20 mouse cellular contexts compared by ENCODE assay signal in genomic region chr16:90170676-90171075, GRCm38 (mm10). TPM values are rescaled to one million over a fixed set of nuclear protein-coding genes. Genes with fewer than 3 reads are reported as not detected.
DNase-seq lines count a peak whose midpoint lies in the region; ATAC-seq and TF ChIP-seq lines count a peak whose summit lies in the region.
"Had no signal": no experiment of that assay in that cellular context is flagged by ENCODE, and none has a peak within 500 bp of the region (broad histone marks: within the 10 kb centered on the region; RNA-seq: fewer than 3 reads in every experiment).

No protein-coding gene starts in this region.

- H3K27me3 ChIP-seq in midbrain, postnatal 0 days (ENCODE audit: insufficient read depth, low read length): no peaks in the 10 kb centered on the region
- H3K27me3 ChIP-seq in midbrain, embryonic 11.5 days (ENCODE audit: control insufficient read depth, insufficient read depth, low read length): no peaks in the 10 kb centered on the region
- H3K27me3 ChIP-seq: embryonic facial prominence, embryonic 13.5 days; embryonic facial prominence, embryonic 15.5 days had no signal

- no peak overlapping the region for H3K4me3 ChIP-seq in left cerebral cortex, adult 2 months
- no peak overlapping the region for H3K4me3 ChIP-seq in midbrain, postnatal 0 days (ENCODE audit: low read depth, low read length)
- no peak overlapping the region for H3K4me3 ChIP-seq in midbrain, embryonic 11.5 days (ENCODE audit: low read depth, low read length)
- H3K4me3 ChIP-seq in olfactory bulb, adult 2 months (ENCODE audit: insufficient read depth, low read depth, low read length): no peak overlapping the region
- H3K4me3 ChIP-seq: embryonic facial prominence, embryonic 13.5 days; embryonic facial prominence, embryonic 15.5 days; erythroblast, embryonic 14.5 days; forebrain, embryonic 10.5 days; forebrain, embryonic 12.5 days had no signal

- no peak for ATAC-seq in midbrain, postnatal 0 days (ENCODE audit: low FRiP score)
- no peak for ATAC-seq in midbrain, embryonic 11.5 days (ENCODE audit: low FRiP score)
- ATAC-seq: CD4-positive, CD25-positive, alpha-beta regulatory T cell, adult 4 months had no signal

- peak overlapping the region; percentile 78 for H3K27ac ChIP-seq in left cerebral cortex, adult 2 months
- H3K27ac ChIP-seq in midbrain, postnatal 0 days (ENCODE audit: low read depth, low read length): no peak overlapping the region
- no peak overlapping the region for H3K27ac ChIP-seq in midbrain, embryonic 11.5 days (ENCODE audit: low read depth, low read length)
- peak overlapping the region; percentile 85; the same call in 1 of the 2 replicates for H3K27ac ChIP-seq in olfactory bulb, adult 2 months (ENCODE audit: insufficient read depth, low read depth, low read length)
- H3K27ac ChIP-seq: embryonic facial prominence, embryonic 13.5 days; forebrain, embryonic 10.5 days; forebrain, embryonic 12.5 days had no signal

- TF ChIP-seq CTCF in left cerebral cortex, adult 2 months (IDR thresholded peaks at IDR 0.05): no peak
- peak; percentile 13; the same call in 1 of the 2 replicates for TF ChIP-seq CTCF in midbrain, postnatal 0 days (IDR thresholded peaks at IDR 0.05)
- no peak for TF ChIP-seq CTCF in olfactory bulb, adult 2 months (IDR thresholded peaks at IDR 0.05; ENCODE audit: insufficient read depth, low read depth, low read length)

- no peaks in the 10 kb centered on the region for H3K36me3 ChIP-seq in midbrain, postnatal 0 days (ENCODE audit: insufficient read depth, low read length)
- no peaks in the 10 kb centered on the region for H3K36me3 ChIP-seq in midbrain, embryonic 11.5 days (ENCODE audit: control insufficient read depth, insufficient read depth, low read length)
- H3K36me3 ChIP-seq: embryonic facial prominence, embryonic 13.5 days; embryonic facial prominence, embryonic 15.5 days; forebrain, embryonic 10.5 days; forebrain, embryonic 12.5 days; G1E had no signal

- 0 out of 2 replicates have a peak, but pooled peaks cover 2% of the 10 kb centered on the region for H3K4me1 ChIP-seq in midbrain, postnatal 0 days (ENCODE audit: insufficient read depth, low read length)
- H3K4me1 ChIP-seq in midbrain, embryonic 11.5 days (ENCODE audit: control insufficient read depth, insufficient read depth, low read length): peaks cover 4% of the 10 kb centered on the region; the same call in 1 of the 2 replicates
- peaks cover 11% of the 10 kb centered on the region for H3K4me1 ChIP-seq in olfactory bulb, adult 2 months (ENCODE audit: control insufficient read depth, insufficient read depth, low read length)
- H3K4me1 ChIP-seq: embryonic facial prominence, embryonic 15.5 days had no signal

- TF ChIP-seq POLR2A in olfactory bulb, adult 2 months (IDR thresholded peaks at IDR 0.05; ENCODE audit: insufficient read depth, low read depth, low read length): no peak

- no peaks in the 10 kb centered on the region for H3K9me3 ChIP-seq in midbrain, postnatal 0 days (ENCODE audit: low read length)
- H3K9me3 ChIP-seq in midbrain, embryonic 11.5 days (ENCODE audit: control insufficient read depth, low read length): no peaks in the 10 kb centered on the region
- H3K9me3 ChIP-seq: embryonic facial prominence, embryonic 13.5 days; embryonic facial prominence, embryonic 15.5 days; forebrain, embryonic 10.5 days; forebrain, embryonic 12.5 days; G1E had no signal

- 92% methylated on average over 1 of the region's 1 CpGs for WGBS in midbrain, postnatal 0 days
- WGBS in midbrain, embryonic 11.5 days: 100% methylated on average over 1 of the region's 1 CpGs
- 95% methylated on average over 1 of the region's 1 CpGs for WGBS in olfactory bulb, adult 2 months

- H3K4me2 ChIP-seq in midbrain, postnatal 0 days (ENCODE audit: low read depth, low read length, poor library complexity, severe bottlenecking): no peak overlapping the region
- H3K4me2 ChIP-seq in midbrain, embryonic 11.5 days: no peak overlapping the region
- H3K4me2 ChIP-seq: embryonic facial prominence, embryonic 13.5 days; embryonic facial prominence, embryonic 15.5 days; forebrain, embryonic 12.5 days had no signal

- peak; percentile 48 for DNase-seq in adrenal gland, adult 2 months
- DNase-seq in adrenal gland, postnatal 36 days: no peak
- no peak for DNase-seq in left cerebral cortex, adult 2 months (ENCODE audit: extremely low spot score in 1 of 2, low spot score in 2 of 2)
- no peak for DNase-seq in left cerebral cortex, postnatal 25 days (ENCODE audit: low spot score in 2 of 2)
- DNase-seq in midbrain, postnatal 0 days (ENCODE audit: low spot score): no peak
- DNase-seq in midbrain, embryonic 11.5 days (ENCODE audit: low spot score, missing footprints): no peak
- no peak for DNase-seq in cerebellum, adult 11-12 months
- DNase-seq: adrenal gland, postnatal 14 days; B cell, adult 2 months; cerebellum, adult 11 months; cerebellum, adult 9-10 months; embryo, embryonic 11 days had no signal

- intact Hi-C loops in left cerebral cortex, adult 2 months (cut with DNase I): no loop called here
- intact Hi-C loops in left cerebral cortex, postnatal 25 days (cut with DNase I): no loop called here

- no peak overlapping the region for H3K9ac ChIP-seq in midbrain, postnatal 0 days (replicated peaks; ENCODE audit: low read length, poor library complexity, severe bottlenecking)
- no peak overlapping the region for H3K9ac ChIP-seq in midbrain, embryonic 11.5 days (ENCODE audit: low read length)
- H3K9ac ChIP-seq: embryonic facial prominence, embryonic 13.5 days; embryonic facial prominence, embryonic 15.5 days; forebrain, embryonic 12.5 days had no signal

RNA-seq across cellular contexts. Expression of gene Tiam1, which starts 27.1 kb away (rescaled TPM):
- 10 to 100 TPM; 70.3 to 76.2 TPM for total RNA-seq in adrenal gland, adult 2 months (2021)
- 9.5 and 10.4 TPM in 2 replicates for polyA plus RNA-seq in adrenal gland, adult 2 months (2012; rRNA removed)
- 10 to 100 TPM; 80.7 to 96.3 TPM for total RNA-seq in adrenal gland, postnatal 36 days (2021)
- 100 to 1,000 TPM; 107 to 120 TPM for total RNA-seq in left cerebral cortex, adult 2 months (2021)
- 100 to 1,000 TPM; 108 to 118 TPM for total RNA-seq in left cerebral cortex, postnatal 25 days (2021)
- total RNA-seq in midbrain, postnatal 0 days (2014; rRNA removed): 26.3 and 26.9 TPM in 2 replicates
- polyA plus RNA-seq in midbrain, postnatal 0 days (2015; fragmentation: Nextera tagmentation; extraction: Ambion mirVana): 15.5 and 17.6 TPM in 2 replicates
- 14.2 and 16.9 TPM in 2 replicates for polyA plus RNA-seq in midbrain, embryonic 11.5 days (2014; fragmentation: Nextera tagmentation; extraction: Ambion mirVana)
- 370 TPM in 1 of 2 replicates, not detected in the other for polyA plus RNA-seq in olfactory bulb, adult 2 months (2012; ENCODE audit: insufficient read depth, insufficient read length, low replicate concordance, missing spikeins)

RNA-seq across cellular contexts. Expression of gene Sod1, which starts 49.9 kb away (rescaled TPM):
- total RNA-seq in adrenal gland, adult 2 months (2021): 1,000 to 10,000 TPM; 1,281 to 1,419 TPM
- polyA plus RNA-seq in adrenal gland, adult 2 months (2012; rRNA removed): 539 and 713 TPM in 2 replicates
- 1,000 to 10,000 TPM; 1,234 to 1,554 TPM for total RNA-seq in adrenal gland, postnatal 36 days (2021)
- 100 to 1,000 TPM; 411 TPM for total RNA-seq in left cerebral cortex, adult 2 months (2021)
- total RNA-seq in left cerebral cortex, postnatal 25 days (2021): 100 to 1,000 TPM; 389 to 390 TPM
- 175 and 183 TPM in 2 replicates for total RNA-seq in midbrain, postnatal 0 days (2014; rRNA removed)
- 1,236 and 1,259 TPM in 2 replicates for polyA plus RNA-seq in midbrain, postnatal 0 days (2015; fragmentation: Nextera tagmentation; extraction: Ambion mirVana)
- 1,019 and 1,097 TPM in 2 replicates for polyA plus RNA-seq in midbrain, embryonic 11.5 days (2014; fragmentation: Nextera tagmentation; extraction: Ambion mirVana)
- 497 and 750 TPM in 2 replicates for polyA plus RNA-seq in olfactory bulb, adult 2 months (2012; ENCODE audit: insufficient read depth, insufficient read length, low replicate concordance, missing spikeins)

Comparison
In these comparisons a context has a peak if more than half of its experiments do, and no peak if none do; other contexts are left out.
1. H3K27ac ChIP-seq: peak in left cerebral cortex, adult 2 months (single experiment) and olfactory bulb, adult 2 months (single experiment); none in midbrain, postnatal 0 days (single experiment) and midbrain, embryonic 11.5 days (single experiment).